Mouse (Mus musculus) ES-E14 (cell line): ENCODE measurements at regions not wholly inside any gene's neighbourhood (a gene's known extent, or its start where the extent isn't known, plus 50 kb on each side); places are given as distances from the start of the nearest gene placed in this dataset.
"Not testable (repeated sequence)": the region's sequence is repeated elsewhere in the genome, so short reads cannot be mapped to it uniquely, and the experiment has no call there.

ENCODE experiments used
- DNase-seq: peaks from one replicate; pipeline ENCODE4 v3.0.0-alpha.2; 2013; ENCODE audit warnings: low read depth, low spot score
- H3K27ac ChIP-seq: 2 replicates; pipeline ENCODE4 v1.5.1; 2012; ENCODE audit warnings: low read depth, mild to moderate bottlenecking, low read length, moderate library complexity, mixed read lengths; ENCODE audit not compliant: poor library complexity, insufficient read depth, severe bottlenecking
- H3K36me3 ChIP-seq: 2 replicates; pipeline ENCODE4 v1.6.1; 2012; ENCODE audit warnings: mild to moderate bottlenecking, low read length, moderate library complexity, mixed read lengths; ENCODE audit not compliant: control insufficient read depth, poor library complexity, insufficient read depth, severe bottlenecking
- H3K4me1 ChIP-seq, 2 experiments: fragments of 150-350 bp in 1 of 2; sonication (generic) in 1 of 2; 2 replicates each; pipeline ENCODE4 v1.6.1; 2012; ENCODE audit warnings: low read length in 2 of 2, mild to moderate bottlenecking in 1 of 2, mixed read lengths in 1 of 2; ENCODE audit not compliant: control insufficient read depth in 2 of 2, insufficient read depth in 2 of 2, poor library complexity in 1 of 2
- H3K4me3 ChIP-seq, 2 experiments: fragments of 150-350 bp in 1 of 2; sonication (generic) in 1 of 2; 2 replicates each; pipeline ENCODE4 v1.5.1; 2012; ENCODE audit warnings: low read length in 2 of 2, low read depth in 1 of 2, mild to moderate bottlenecking in 1 of 2, mixed read lengths in 1 of 2; ENCODE audit not compliant: insufficient read depth in 1 of 2, poor library complexity in 1 of 2, severe bottlenecking in 1 of 2
- H3K9ac ChIP-seq: 2 replicates; pipeline ENCODE4 v1.6.1; 2012; ENCODE audit warnings: low read depth, mild to moderate bottlenecking, low read length, mixed read lengths; ENCODE audit not compliant: poor library complexity, insufficient read depth, severe bottlenecking
- H3K9me3 ChIP-seq: fragments of 150-350 bp; sonication (generic); 2 replicates; pipeline ENCODE4 v1.6.1; 2012; ENCODE audit warnings: low read depth, mild to moderate bottlenecking, low read length; ENCODE audit not compliant: control insufficient read depth, insufficient read depth
- CHD2 ChIP-seq: IDR thresholded peaks from 2 replicates; pipeline ENCODE4 v1.6.1; 2014; ENCODE audit warnings: mild to moderate bottlenecking, low read depth, low read length, inconsistent platforms
- HCFC1 ChIP-seq: IDR thresholded peaks from 2 replicates; pipeline ENCODE4 v1.6.1; 2012; ENCODE audit warnings: low read length, inconsistent platforms, borderline replicate concordance; ENCODE audit not compliant: insufficient read depth
- MAFK ChIP-seq: IDR thresholded peaks from 2 replicates; pipeline ENCODE4 v1.6.1; 2014; ENCODE audit warnings: mild to moderate bottlenecking, low read depth, low read length, inconsistent platforms; ENCODE audit not compliant: insufficient read depth
- ZC3H11A ChIP-seq: IDR thresholded peaks from 2 replicates; pipeline ENCODE4 v1.6.1; 2012; ENCODE audit warnings: low read depth, mild to moderate bottlenecking, inconsistent platforms, low read length, borderline replicate concordance
- ZNF384 ChIP-seq: IDR thresholded peaks from 2 replicates; pipeline ENCODE4 v1.6.1; 2012; ENCODE audit warnings: low read depth, low read length, inconsistent platforms
- in situ Hi-C, 2 experiments: fragments of 600-800 bp; cut with MboI; formaldehyde crosslinking; loops; one replicate each; pipeline ENCODE4 v1.15.1; 2025; ENCODE audit warnings: low sequenced_read_pairs in 2 of 2, inconsistent platforms in 1 of 2; ENCODE audit not compliant: unreplicated experiment in 2 of 2

DNA sequence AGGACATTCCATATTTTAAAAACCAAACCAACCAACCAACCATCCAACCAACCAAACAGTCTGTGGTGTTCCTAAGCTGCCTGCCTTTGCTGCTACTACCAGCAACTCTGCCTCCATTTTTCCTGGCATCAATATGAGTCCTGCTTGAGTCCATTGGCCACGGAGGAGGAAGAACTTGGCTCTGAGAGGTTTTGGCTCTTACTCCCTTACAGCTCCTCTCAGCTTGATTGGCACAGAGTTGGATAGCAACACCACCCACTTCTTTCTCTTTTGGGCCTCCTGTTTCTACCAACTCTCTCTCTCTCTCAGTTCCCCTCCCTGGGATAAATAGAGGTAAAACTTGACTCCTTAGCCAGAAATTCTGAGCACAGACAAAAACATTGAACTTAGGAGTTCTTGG is 804.6 kb upstream of the Kirrel3 start:
- Histone ChIP-seq H3K36me3 (no peaks in the 10 kb centered on the region), H3K4me1 (no peaks in the 10 kb centered on the region), H3K9ac (no peak overlapping the region), H3K4me3 (no peak overlapping the region), H3K27ac (no peak overlapping the region), H3K9me3 (no peaks in the 10 kb centered on the region)
- DNase-seq = no peak
- TF ChIP-seq ZNF384 = no peak
- no peak for TF ChIP-seq HCFC1
- TF ChIP-seq MAFK = no peak
- TF ChIP-seq ZC3H11A = no peak
- no peak for TF ChIP-seq CHD2
- in situ Hi-C loops = no loop called here

DNA sequence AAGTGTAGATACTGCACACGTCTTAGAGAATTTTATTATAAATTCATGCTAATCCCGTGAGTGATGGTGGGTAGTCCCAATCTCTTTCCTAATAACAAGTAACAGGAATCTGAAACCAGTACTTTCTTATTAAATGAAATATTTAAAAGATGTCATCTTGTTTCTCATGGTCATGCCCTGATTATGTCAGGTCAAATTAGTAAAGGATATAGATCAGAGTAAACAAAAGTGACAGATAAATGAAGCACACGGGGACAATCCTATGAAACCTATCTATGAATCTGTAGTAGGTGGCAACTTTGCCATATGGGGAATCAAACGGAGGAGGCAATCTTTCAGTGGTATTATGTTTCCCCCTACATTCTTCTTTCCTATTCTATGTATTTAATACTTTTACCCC is 794.0 kb upstream of the Kirrel3 start:
- Histone ChIP-seq H3K27ac (no peak overlapping the region), H3K36me3 (no peaks in the 10 kb centered on the region), H3K9me3 (no peaks in the 10 kb centered on the region), H3K4me3 (no peak overlapping the region), H3K4me1 (no peaks in the 10 kb centered on the region), H3K9ac (no peak overlapping the region)
- in situ Hi-C loops = no loop called here
- TF ChIP-seq ZC3H11A = no peak
- TF ChIP-seq CHD2 = no peak
- TF ChIP-seq MAFK = no peak
- TF ChIP-seq ZNF384 = no peak
- TF ChIP-seq HCFC1 = no peak
- no peak for DNase-seq

GRCm38 (mm10) chr9:33717614-33718013 is 768.1 kb upstream of the Kirrel3 start:
- Histone ChIP-seq H3K4me3 (no peak overlapping the region), H3K9me3 (no peaks in the 10 kb centered on the region), H3K36me3 (no peaks in the 10 kb centered on the region), H3K27ac (no peak overlapping the region), H3K9ac (no peak overlapping the region), H3K4me1 (no peaks in the 10 kb centered on the region)
- in situ Hi-C loops = no loop called here
- TF ChIP-seq ZC3H11A (no peak), CHD2 (no peak), MAFK (no peak), ZNF384 (no peak), HCFC1 (no peak)
- no peak for DNase-seq

DNA sequence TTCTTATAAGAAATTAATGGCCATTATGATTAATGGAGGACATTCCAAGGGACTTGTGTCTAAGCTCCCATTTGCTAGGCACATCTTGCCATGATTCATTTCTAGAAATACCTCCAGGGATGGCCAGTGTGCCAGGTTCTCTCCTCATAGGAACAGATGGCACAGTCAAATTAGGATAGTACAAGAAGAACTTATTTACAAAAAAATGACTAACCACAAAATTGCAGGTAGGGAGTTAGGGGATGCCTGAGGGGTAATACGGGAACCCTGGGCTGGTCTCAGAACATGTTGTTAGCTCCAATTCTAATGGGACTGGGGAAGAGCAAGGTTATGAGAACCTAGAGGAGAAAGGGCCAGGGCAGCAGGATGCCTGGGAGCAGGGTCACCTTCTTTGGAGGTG is 760.9 kb upstream of the Kirrel3 start:
- Histone ChIP-seq H3K9ac (no peak overlapping the region), H3K27ac (no peak overlapping the region), H3K9me3 (no peaks in the 10 kb centered on the region), H3K4me1 (no peaks in the 10 kb centered on the region), H3K4me3 (no peak overlapping the region), H3K36me3 (no peaks in the 10 kb centered on the region)
- TF ChIP-seq HCFC1 = no peak
- no peak for TF ChIP-seq MAFK
- no peak for TF ChIP-seq ZNF384
- no peak for TF ChIP-seq ZC3H11A
- no peak for TF ChIP-seq CHD2
- DNase-seq = no peak
- in situ Hi-C loops = no loop called here

- H3K4me1 ChIP-seq, H3K27ac ChIP-seq, in situ Hi-C loops: not testable (repeated sequence)
Measured at GRCm38 (mm10) chr9:33728058-33728457, 757.6 kb upstream of the Kirrel3 start.

More at GRCm38 (mm10) chr9:33728058-33728457, 757.6 kb upstream of the Kirrel3 start:
- DNase-seq, H3K9me3 ChIP-seq, H3K9ac ChIP-seq, H3K4me3 ChIP-seq, H3K36me3 ChIP-seq: not testable (repeated sequence)
